Mouse (Mus musculus): ENCODE measurements around the gene Catsper1. TPM values are rescaled to one million over a fixed set of nuclear protein-coding genes. Genes with fewer than 3 reads are reported as not detected.
A peak's percentile ranks its signal among the peaks of the same experiment; 100 is the strongest.

Gene Catsper1
- total RNA-seq (2022), result not detected

GRCm38 (mm10) chr19:5335441-5335840 lies at the start of gene Catsper1:
TSS of gene Catsper1 (plus strand) at chr19:5335741.
- no peak for DNase-seq (ENCODE audit: low spot score in 2 of 2)

- DNase-seq (ENCODE audit: low spot score in 2 of 2), result peak; percentile 99
Observed at GRCm38 (mm10) chr19:5294972-5295735, 40.4 kb upstream of the Catsper1 start, which contains the start of gene Sf3b2. TSS of gene Sf3b2 (minus strand) at chr19:5295455.

GRCm38 (mm10) chr19:5295736-5296075 lies 39.8 kb upstream of the Catsper1 start:
- DNase-seq (ENCODE audit: low spot score in 2 of 2), result no peak

GRCm38 (mm10) chr19:5296630-5297029 lies 38.9 kb upstream of the Catsper1 start:
- peak; percentile 75 to 81 for DNase-seq (ENCODE audit: low spot score in 2 of 2)

- DNase-seq (ENCODE audit: low spot score in 2 of 2), result peak in 1 of 2 experiments; percentile 52
Observed at GRCm38 (mm10) chr19:5297903-5298800, 37.4 kb upstream of the Catsper1 start, which contains the start of gene Gal3st3. TSS of gene Gal3st3 (plus strand) at chr19:5298331.

- no peak for DNase-seq (ENCODE audit: low spot score in 2 of 2)
Observed at GRCm38 (mm10) chr19:5300588-5300987, 35.0 kb upstream of the Catsper1 start.

- no peak for DNase-seq (ENCODE audit: low spot score in 2 of 2)
Observed at GRCm38 (mm10) chr19:5302455-5302854, 33.1 kb upstream of the Catsper1 start.

- no peak for DNase-seq (ENCODE audit: low spot score in 2 of 2)
Observed at GRCm38 (mm10) chr19:5306279-5306678, 29.3 kb upstream of the Catsper1 start.

GRCm38 (mm10) chr19:5306968-5307734 lies 28.4 kb upstream of the Catsper1 start:
- DNase-seq (ENCODE audit: low spot score in 2 of 2), result no peak

- DNase-seq (ENCODE audit: low spot score in 2 of 2), result no peak
Observed at GRCm38 (mm10) chr19:5309025-5309424, 26.5 kb upstream of the Catsper1 start.

- DNase-seq (ENCODE audit: low spot score in 2 of 2), result no peak
Observed at GRCm38 (mm10) chr19:5313189-5313588, 22.4 kb upstream of the Catsper1 start.

- DNase-seq (ENCODE audit: low spot score in 2 of 2), result no peak
Observed at GRCm38 (mm10) chr19:5323801-5324200, 11.7 kb upstream of the Catsper1 start.

- DNase-seq (ENCODE audit: low spot score in 2 of 2), result no peak
Observed at GRCm38 (mm10) chr19:5327970-5328369, 7.6 kb upstream of the Catsper1 start.

- DNase-seq (ENCODE audit: low spot score in 2 of 2), result no peak
Observed at GRCm38 (mm10) chr19:5334741-5335140, 800 bp upstream of the Catsper1 start.

GRCm38 (mm10) chr19:5337975-5338374 lies 2.4 kb downstream of the Catsper1 start:
- peak; percentile 52 to 82 for DNase-seq (ENCODE audit: low spot score in 2 of 2)

- DNase-seq (ENCODE audit: low spot score in 2 of 2), result no peak
Observed at GRCm38 (mm10) chr19:5341360-5341759, 5.8 kb downstream of the Catsper1 start.

GRCm38 (mm10) chr19:5345297-5346131 lies 10.0 kb downstream of the Catsper1 start:
- no peak for DNase-seq (ENCODE audit: low spot score in 2 of 2)

- DNase-seq (ENCODE audit: low spot score in 2 of 2), result no peak
Observed at GRCm38 (mm10) chr19:5348064-5348463, 12.5 kb downstream of the Catsper1 start.

GRCm38 (mm10) chr19:5348526-5349501 lies 13.3 kb downstream of the Catsper1 start:
- DNase-seq (ENCODE audit: low spot score in 2 of 2), result no peak

Data from layer of hippocampus, adult 8-10 months (tissue).